Mouse (Mus musculus) liver, postnatal 0 days (tissue): ENCODE data around the gene Olfr1221.

Experiments used
- CTCF ChIP-seq: sonication (generic); IDR thresholded peaks from 2 replicates; pipeline ENCODE4 v1.5.1; 2016; ENCODE audit warnings: antibody characterized with exemption, low read depth
- EP300 ChIP-seq: IDR thresholded peaks from 2 replicates; pipeline ENCODE4 v1.6.1; 2016; ENCODE audit warnings: antibody characterized with exemption, low read depth, mild to moderate bottlenecking

DNA sequence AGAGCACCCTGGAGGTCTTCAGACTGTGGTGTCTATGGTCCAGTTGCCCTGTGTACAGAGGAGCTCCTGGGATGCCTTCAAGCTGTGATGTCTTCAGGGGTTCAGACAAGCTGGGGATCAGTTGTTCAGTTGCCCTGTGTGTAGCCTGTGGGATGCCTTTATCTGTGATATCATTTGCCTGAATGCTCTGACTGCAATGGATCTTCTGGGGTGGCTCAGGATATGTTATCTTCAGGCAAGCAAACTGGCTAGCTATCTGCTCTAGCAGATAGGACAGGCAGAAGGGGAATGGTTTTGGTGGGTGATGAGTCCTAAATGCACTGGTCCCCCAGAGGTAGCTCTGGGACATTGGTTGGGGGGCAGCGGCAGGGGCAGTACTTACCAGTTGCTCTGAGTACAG is 23.2 kb downstream of the Olfr1221 start:
- TF ChIP-seq CTCF (no peak), EP300 (no peak)
